8 mouse cellular contexts compared by ENCODE assay signal in the genomic region with DNA sequence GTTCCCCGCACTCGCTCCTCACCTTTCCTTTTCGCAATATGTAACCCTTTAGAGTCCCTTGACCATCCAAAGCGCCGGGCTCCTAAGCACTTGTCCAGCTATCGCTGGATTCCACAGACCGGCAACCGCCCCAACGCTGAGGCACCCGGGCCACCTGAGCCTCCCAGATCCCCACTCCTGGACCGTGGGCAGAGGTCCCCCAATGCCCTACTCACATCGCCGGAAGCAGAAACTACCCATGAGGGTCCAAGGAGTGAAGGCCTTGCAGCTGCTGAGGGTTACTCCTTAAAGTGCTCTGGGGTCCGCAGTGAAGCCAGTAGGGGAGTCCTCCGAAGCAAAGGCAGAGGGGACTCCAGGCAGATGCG. TPM values are rescaled to one million over a fixed set of nuclear protein-coding genes. Genes with fewer than 3 reads are reported as not detected.
DNase-seq lines count a peak whose midpoint lies in the region; ATAC-seq and TF ChIP-seq lines count a peak whose summit lies in the region.

No protein-coding gene starts in this region.

- no peaks in the 10 kb centered on the region for H3K36me3 ChIP-seq in lung, embryonic 16.5 days (ENCODE audit: control insufficient read depth, insufficient read depth, low read length)
- H3K36me3 ChIP-seq in midbrain, postnatal 0 days (ENCODE audit: insufficient read depth, low read length) = no peaks in the 10 kb centered on the region

- H3K9ac ChIP-seq in lung, embryonic 16.5 days (ENCODE audit: low read length) = peak overlapping the region; percentile 49
- H3K9ac ChIP-seq in midbrain, postnatal 0 days (replicated peaks; ENCODE audit: low read length, poor library complexity, severe bottlenecking) = peak overlapping the region; percentile 96

- no peaks in the 10 kb centered on the region for H3K9me3 ChIP-seq in lung, embryonic 16.5 days (ENCODE audit: control insufficient read depth, low read length)
- H3K9me3 ChIP-seq in midbrain, postnatal 0 days (ENCODE audit: low read length) = no peaks in the 10 kb centered on the region

- no peak for TF ChIP-seq CTCF in midbrain, postnatal 0 days (IDR thresholded peaks at IDR 0.05)

- H3K4me2 ChIP-seq in lung, embryonic 16.5 days (ENCODE audit: low read depth, low read length) = peak overlapping the region; percentile 99
- peak overlapping the region; percentile 67 for H3K4me2 ChIP-seq in midbrain, postnatal 0 days (ENCODE audit: low read depth, low read length, poor library complexity, severe bottlenecking)

- peaks cover 38% of the 10 kb centered on the region for H3K27me3 ChIP-seq in lung, embryonic 16.5 days (ENCODE audit: control insufficient read depth, insufficient read depth, low read depth, low read length)
- no peaks in the 10 kb centered on the region for H3K27me3 ChIP-seq in midbrain, postnatal 0 days (ENCODE audit: insufficient read depth, low read length)

- WGBS in lung, embryonic 16.5 days = 0% methylated on average over 16 of the region's 16 CpGs
- WGBS in midbrain, postnatal 0 days = under 1% methylated on average over 15 of the region's 16 CpGs

- peaks cover 6% of the 10 kb centered on the region for H3K4me1 ChIP-seq in lung, embryonic 16.5 days (replicated peaks; ENCODE audit: control insufficient read depth, insufficient read depth, low read length)
- no peaks in the 10 kb centered on the region for H3K4me1 ChIP-seq in midbrain, postnatal 0 days (ENCODE audit: insufficient read depth, low read length)

- ATAC-seq in lung, embryonic 16.5 days (ENCODE audit: low read depth) = peak; percentile 25
- ATAC-seq in midbrain, postnatal 0 days (ENCODE audit: low FRiP score) = no peak
- ATAC-seq in activated CD4-positive, CD25-positive, alpha-beta regulatory T cell, adult 4 months = no peak

- H3K27ac ChIP-seq in lung, embryonic 16.5 days (ENCODE audit: low read length) = no peak overlapping the region
- H3K27ac ChIP-seq in midbrain, postnatal 0 days (ENCODE audit: low read depth, low read length) = peak overlapping the region; percentile 96

- H3K4me3 ChIP-seq in lung, embryonic 16.5 days (ENCODE audit: low read length) = peak overlapping the region; percentile 57
- H3K4me3 ChIP-seq in midbrain, postnatal 0 days (ENCODE audit: low read depth, low read length) = peak overlapping the region; percentile 86

- peak; percentile 7 for DNase-seq in adrenal gland, postnatal 10 days
- no peak for DNase-seq in adrenal gland, postnatal 36 days
- no peak for DNase-seq in lung, postnatal 10 days
- DNase-seq in layer of hippocampus, adult 9-11 months = peak; percentile 15
- peak; percentile 51 for DNase-seq in midbrain, postnatal 0 days (ENCODE audit: low spot score)
- no peak for DNase-seq in adrenal gland, adult 18-20 months (ENCODE audit: low spot score in 2 of 2)

RNA-seq across cellular contexts. Expression of gene Lrrc7, which starts 1.1 kb away (rescaled TPM):
- total RNA-seq in adrenal gland, postnatal 10 days (2021) = under 1 TPM; 0.30 to 0.36 TPM
- under 1 TPM; 0.07 to 0.36 TPM for total RNA-seq in adrenal gland, postnatal 36 days (2021)
- 0.09 and 0.20 TPM in 2 replicates for polyA plus RNA-seq in lung, embryonic 16.5 days (2015; fragmentation: Nextera tagmentation; extraction: Ambion mirVana)
- 29.8 and 39.5 TPM in 2 replicates for total RNA-seq in midbrain, postnatal 0 days (2014; rRNA removed)
- polyA plus RNA-seq in midbrain, postnatal 0 days (2015; fragmentation: Nextera tagmentation; extraction: Ambion mirVana) = 4.9 and 7.3 TPM in 2 replicates
- polyA plus RNA-seq in activated CD4-positive, CD25-positive, alpha-beta regulatory T cell, adult 4 months (2017; shearing (Covaris generic)) = under 1 TPM in 1 of 2 experiments, not detected in 1; 0.34 TPM
- under 1 TPM; 0.10 to 0.20 TPM for total RNA-seq in adrenal gland, adult 18-20 months (2021)

Comparison
In these comparisons a context has a peak if more than half of its experiments do, and no peak if none do; other contexts are left out.
1. DNase-seq: peak in adrenal gland, postnatal 10 days (single experiment), layer of hippocampus, adult 9-11 months (single experiment) and midbrain, postnatal 0 days (single experiment); none in adrenal gland, postnatal 36 days (0 of 2), lung, postnatal 10 days (single experiment) and adrenal gland, adult 18-20 months (0 of 2).
2. RNA of gene Lrrc7, which starts 1.1 kb away (total RNA-seq): 29.8 to 39.5 TPM in midbrain, postnatal 0 days; 0.07 to 0.36 TPM in adrenal gland, postnatal 36 days, 0.30 to 0.36 TPM in adrenal gland, postnatal 10 days and 0.10 to 0.20 TPM in adrenal gland, adult 18-20 months; every median in the first group is over 10 times any median in the second.